Mouse (Mus musculus): Measurements from ENCODE around the gene Nav3.

DNA sequence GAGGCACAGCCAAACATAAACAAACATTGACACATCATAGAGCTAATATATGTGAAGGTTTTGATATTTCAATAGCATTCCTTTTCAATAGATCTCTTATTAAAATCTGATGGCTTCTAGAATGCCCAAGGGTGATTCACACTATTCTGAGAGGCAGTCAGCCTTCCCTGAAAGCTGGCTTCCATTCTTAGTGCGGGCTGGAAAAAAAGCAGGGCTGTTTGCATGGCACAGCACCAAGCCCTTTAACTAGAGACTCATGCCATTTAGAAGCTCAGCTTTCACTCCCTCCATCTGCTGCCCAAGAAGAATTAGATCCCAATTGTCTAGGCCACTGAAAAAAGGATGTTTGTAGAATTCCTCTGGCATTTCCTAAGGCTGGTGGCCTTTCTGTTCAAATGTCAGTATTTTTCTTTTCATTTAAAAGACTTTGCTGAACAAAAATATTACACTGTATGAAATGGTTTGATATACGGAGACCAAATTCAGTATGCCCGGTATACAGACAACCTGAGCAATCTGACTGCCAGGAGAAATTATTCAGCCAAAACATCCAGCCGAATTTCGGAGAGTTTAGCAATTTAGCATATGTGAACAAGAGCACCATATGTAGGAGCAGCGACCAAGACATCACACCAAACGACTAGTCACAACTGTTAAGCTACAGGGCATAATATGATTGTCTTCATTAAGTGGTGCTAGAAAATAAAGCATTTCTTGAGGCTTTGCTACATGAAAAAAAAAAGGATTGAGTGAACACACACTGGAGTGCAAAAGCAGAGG is 263.8 kb downstream of the Nav3 start:
- TF ChIP-seq EP300 (IDR thresholded peaks at IDR 0.05; ENCODE audit: low read depth): no peak
- no peak for TF ChIP-seq CTCF (IDR thresholded peaks at IDR 0.05; ENCODE audit: low read depth)
